In genomic region chr3:139074484-139075211, GRCm38 (mm10) we compare ENCODE assay signal across 8 mouse cellular contexts. TPM values are rescaled to one million over a fixed set of nuclear protein-coding genes. Genes with fewer than 3 reads are reported as not detected.
DNase-seq lines count a peak whose midpoint lies in the region; ATAC-seq and TF ChIP-seq lines count a peak whose summit lies in the region.

TSS of gene Rap1gds1 (minus strand) at chr3:139075201.

- under 1% methylated on average over 56 of the region's 97 CpGs for WGBS in hindbrain, postnatal 0 days

- peak within 1 kb of the TSS; percentile 98 for H3K4me3 ChIP-seq in hindbrain, postnatal 0 days (ENCODE audit: low read length)
- peak within 1 kb of the TSS; percentile 99 for H3K4me3 ChIP-seq in megakaryocyte, embryonic 14.5 days (replicated peaks)

- no peaks in the 10 kb centered on the region for H3K27me3 ChIP-seq in hindbrain, postnatal 0 days (ENCODE audit: insufficient read depth, low read length)
- no peaks in the 10 kb centered on the region for H3K27me3 ChIP-seq in megakaryocyte, embryonic 14.5 days (replicated peaks)

- no peaks in the 10 kb centered on the region for H3K36me3 ChIP-seq in hindbrain, postnatal 0 days (ENCODE audit: insufficient read depth, low read length)
- H3K36me3 ChIP-seq in megakaryocyte, embryonic 14.5 days (replicated peaks; ENCODE audit: low read length), result no peaks in the 10 kb centered on the region

- no peak for TF ChIP-seq CTCF in hindbrain, postnatal 0 days (IDR thresholded peaks at IDR 0.05; ENCODE audit: low read depth)

- peak within 1 kb of the TSS; percentile 89 for H3K9ac ChIP-seq in hindbrain, postnatal 0 days (replicated peaks; ENCODE audit: low read length)

- H3K4me2 ChIP-seq in hindbrain, postnatal 0 days (ENCODE audit: low read depth, low read length), result peak within 1 kb of the TSS; percentile 96

- H3K4me1 ChIP-seq in hindbrain, postnatal 0 days (ENCODE audit: insufficient read depth, low read length), result peaks cover 8% of the 10 kb centered on the region; the same call in 1 of the 2 replicates
- peaks cover 23% of the 10 kb centered on the region for H3K4me1 ChIP-seq in megakaryocyte, embryonic 14.5 days

- DNase-seq in gastrocnemius, adult 8-10 months (ENCODE audit: low spot score in 2 of 2), result peak; percentile 29 to 44
- DNase-seq in hindbrain, postnatal 0 days (ENCODE audit: low spot score), result peak; percentile 64
- DNase-seq in left cerebral cortex, adult 9 months (ENCODE audit: low spot score in 2 of 2), result peak; percentile 38 to 56
- peak; percentile 59 to 64 for DNase-seq in right cerebral cortex, adult 2 months (ENCODE audit: low spot score in 2 of 2)
- peak; percentile 50 for DNase-seq in urinary bladder, postnatal 14 days (ENCODE audit: low spot score)

- H3K27ac ChIP-seq in hindbrain, postnatal 0 days, result peak within 1 kb of the TSS; percentile 97

- peak; percentile 41 for ATAC-seq in activated CD4-positive, CD25-positive, alpha-beta regulatory T cell, adult 4 months
- peak; percentile 16 for ATAC-seq in common myeloid progenitor, adult 5-6 weeks (replicated peaks; ENCODE audit: low read depth, poor library complexity, severe bottlenecking)
- peak; percentile 63 for ATAC-seq in hindbrain, postnatal 0 days

- no peaks in the 10 kb centered on the region for H3K9me3 ChIP-seq in hindbrain, postnatal 0 days (ENCODE audit: low read length)
- H3K9me3 ChIP-seq in megakaryocyte, embryonic 14.5 days, result no peaks in the 10 kb centered on the region

RNA-seq across cellular contexts. Expression of gene Rap1gds1, which starts in this region (rescaled TPM):
- polyA plus RNA-seq in activated CD4-positive, CD25-positive, alpha-beta regulatory T cell, adult 4 months (2017; shearing (Covaris generic)), result 10 to 100 TPM; 72.4 to 73.6 TPM
- 29.4 and 32.2 TPM in 2 replicates for total RNA-seq in common myeloid progenitor, adult 5-6 weeks (2017)
- total RNA-seq in gastrocnemius, adult 8-10 months (2022), result 10 to 100 TPM; 37.7 to 49.3 (median 41.0) TPM
- total RNA-seq in hindbrain, postnatal 0 days (2014; rRNA removed), result 107 and 109 TPM in 2 replicates
- polyA plus RNA-seq in hindbrain, postnatal 0 days (2015; fragmentation: Nextera tagmentation; extraction: Ambion mirVana), result 88.5 and 90.6 TPM in 2 replicates
- 5.4 and 5.7 TPM in 2 replicates for polyA plus RNA-seq in megakaryocyte, embryonic 14.5 days (2012; ENCODE audit: insufficient read depth, low replicate concordance)

Comparison
In these comparisons a context has a peak if more than half of its experiments do, and no peak if none do; other contexts are left out.
1. Peak in every context shown above with its lines: DNase-seq, ATAC-seq, H3K4me3 ChIP-seq and H3K27ac ChIP-seq.
2. RNA of gene Rap1gds1 (polyA plus RNA-seq): 88.5 to 90.6 TPM in hindbrain, postnatal 0 days and 72.4 to 73.6 TPM in activated CD4-positive, CD25-positive, alpha-beta regulatory T cell, adult 4 months; 5.4 to 5.7 TPM in megakaryocyte, embryonic 14.5 days; every median in the first group is over 10 times any median in the second.